Mouse (Mus musculus) CH12.LX (cell line): ENCODE measurements at regions not wholly inside any gene's neighbourhood (a gene's known extent, or its start where the extent isn't known, plus 50 kb on each side); places are given as distances from the start of the nearest gene placed in this dataset.

Experiments
- CHD2 ChIP-seq: IDR thresholded peaks from 2 replicates; pipeline ENCODE4 v1.6.1; 2011; ENCODE audit warnings: low read length, improper control_type of control experiment
- CTCF ChIP-seq, 2 experiments: IDR thresholded peaks in 1 of 2; conservative IDR thresholded peaks in 1 of 2; 2 replicates each; pipeline ENCODE4 v1.5.1; 2011 to 2012; ENCODE audit warnings: low read depth in 2 of 2, low read length in 2 of 2, improper control_type of control experiment in 1 of 2, inconsistent platforms in 1 of 2, mild to moderate bottlenecking in 1 of 2, moderate library complexity in 1 of 2
- ETS1 ChIP-seq: conservative IDR thresholded peaks from 2 replicates; pipeline ENCODE4 v1.6.1; 2012; ENCODE audit warnings: low read depth, mild to moderate bottlenecking, inconsistent platforms, low read length, improper control_type of control experiment, moderate library complexity
- NRF1 ChIP-seq: IDR thresholded peaks from 2 replicates; pipeline ENCODE4 v1.6.1; 2014; ENCODE audit warnings: low read depth, mild to moderate bottlenecking, inconsistent platforms, low read length, improper control_type of control experiment, moderate library complexity
- POLR2A ChIP-seq: IDR thresholded peaks from 2 replicates; pipeline ENCODE4 v1.6.1; 2011; ENCODE audit warnings: low read depth, mild to moderate bottlenecking, improper control_type of control experiment, low read length
- RCOR1 ChIP-seq: conservative IDR thresholded peaks from 2 replicates; pipeline ENCODE4 v1.6.1; 2012; ENCODE audit warnings: low read depth, mild to moderate bottlenecking, inconsistent platforms, low read length, improper control_type of control experiment
- UBTF ChIP-seq: IDR thresholded peaks from 2 replicates; pipeline ENCODE4 v1.6.1; 2012; ENCODE audit warnings: low read depth, mild to moderate bottlenecking, inconsistent platforms, low read length, improper control_type of control experiment, moderate library complexity
- USF1 ChIP-seq: IDR thresholded peaks from 2 replicates; pipeline ENCODE4 v1.6.1; 2014; ENCODE audit warnings: low read depth, mild to moderate bottlenecking, inconsistent platforms, low read length, improper control_type of control experiment
- ZC3H11A ChIP-seq: IDR thresholded peaks from 2 replicates; pipeline ENCODE4 v1.6.1; 2012; ENCODE audit warnings: low read depth, mild to moderate bottlenecking, inconsistent platforms, low read length, improper control_type of control experiment
- ZKSCAN1 ChIP-seq: IDR thresholded peaks from 2 replicates; pipeline ENCODE4 v1.6.1; 2012; ENCODE audit warnings: low read depth, inconsistent platforms, low read length, improper control_type of control experiment, borderline replicate concordance

GRCm38 (mm10) chr9:14058592-14059227 lies 216.2 kb upstream of the Sesn3 start:
- TF ChIP-seq RCOR1 = no peak
- TF ChIP-seq CHD2 = no peak
- TF ChIP-seq ZC3H11A = no peak
- no peak for TF ChIP-seq POLR2A
- peak; percentile 81 for TF ChIP-seq ETS1
- TF ChIP-seq CTCF (conservative IDR thresholded peaks at IDR 0.05 in 1 of 2, IDR thresholded peaks at IDR 0.05 in 1 of 2; ENCODE audit: low read depth in 2 of 2, low read length in 2 of 2) = no peak
- TF ChIP-seq ZKSCAN1 = no peak
- no peak for TF ChIP-seq UBTF
- no peak for TF ChIP-seq USF1
- no peak for TF ChIP-seq NRF1
